27 mouse cellular contexts compared by ENCODE assay signal in genomic region chr7:131861157-131861556, GRCm38 (mm10).
DNase-seq lines count a peak whose midpoint lies in the region; ATAC-seq and TF ChIP-seq lines count a peak whose summit lies in the region.
"Had no signal": no experiment of that assay in that cellular context is flagged by ENCODE, and none has a peak within 500 bp of the region (broad histone marks: within the 10 kb centered on the region; RNA-seq: fewer than 3 reads in every experiment).

No protein-coding gene starts in this region.

- ATAC-seq in kidney, postnatal 0 days (replicated peaks; ENCODE audit: low FRiP score, low read depth): no peak
- no peak for ATAC-seq in midbrain, postnatal 0 days (ENCODE audit: low FRiP score)
- no peak for ATAC-seq in midbrain, embryonic 16.5 days
- ATAC-seq: forebrain, embryonic 13.5 days; Patski had no signal

- no peak for TF ChIP-seq EP300 in ES-Bruce4 (IDR thresholded peaks at IDR 0.05; ENCODE audit: insufficient read depth, low read depth, low read length)

- no peaks in the 10 kb centered on the region for H3K4me1 ChIP-seq in kidney, postnatal 0 days (replicated peaks; ENCODE audit: insufficient read depth, low read length)
- no peaks in the 10 kb centered on the region for H3K4me1 ChIP-seq in midbrain, postnatal 0 days (ENCODE audit: insufficient read depth, low read length)
- no peaks in the 10 kb centered on the region for H3K4me1 ChIP-seq in midbrain, embryonic 16.5 days (ENCODE audit: control insufficient read depth, insufficient read depth, low read length)
- H3K4me1 ChIP-seq in ES-Bruce4 (ENCODE audit: control insufficient read depth, insufficient read depth, low read length): no peaks in the 10 kb centered on the region
- H3K4me1 ChIP-seq: embryonic facial prominence, embryonic 10.5 days; embryonic facial prominence, embryonic 15.5 days; forebrain, embryonic 13.5 days; heart, embryonic 10.5 days; heart, embryonic 15.5 days; hindbrain, embryonic 13.5 days; limb, embryonic 12.5 days; liver, embryonic 15.5 days had no signal

- no peak overlapping the region for H3K4me3 ChIP-seq in kidney, postnatal 0 days (replicated peaks; ENCODE audit: low read depth, low read length)
- H3K4me3 ChIP-seq in midbrain, postnatal 0 days (ENCODE audit: low read depth, low read length): no peak overlapping the region
- no peak overlapping the region for H3K4me3 ChIP-seq in midbrain, embryonic 16.5 days (ENCODE audit: low read depth, low read length)
- H3K4me3 ChIP-seq in ES-Bruce4 (ENCODE audit: low read depth, low read length): no peak overlapping the region
- no peak overlapping the region for H3K4me3 ChIP-seq in gastrocnemius, adult 2 months
- H3K4me3 ChIP-seq: embryonic facial prominence, embryonic 10.5 days; embryonic facial prominence, embryonic 15.5 days; forebrain, embryonic 13.5 days; heart, embryonic 10.5 days; heart, embryonic 15.5 days; hindbrain, embryonic 13.5 days; limb, embryonic 12.5 days; liver, embryonic 15.5 days had no signal

- peak; percentile 49; the same call in 1 of the 2 replicates for TF ChIP-seq CTCF in kidney, postnatal 0 days (IDR thresholded peaks at IDR 0.05; ENCODE audit: low read depth)
- TF ChIP-seq CTCF in midbrain, postnatal 0 days (IDR thresholded peaks at IDR 0.05): peak; percentile 28; the same call in 1 of the 2 replicates
- TF ChIP-seq CTCF in ES-Bruce4 (IDR thresholded peaks at IDR 0.05; ENCODE audit: low read depth, low read length): peak; percentile 15
- TF ChIP-seq CTCF in gastrocnemius, adult 2 months (IDR thresholded peaks at IDR 0.05): no peak

- DNase-seq in kidney, postnatal 0 days (ENCODE audit: low spot score): peak; percentile 8
- DNase-seq in kidney, adult 11 months: no peak
- no peak for DNase-seq in midbrain, postnatal 0 days (ENCODE audit: low spot score)
- DNase-seq in c-Kit-positive CD71-positive TER-119-positive erythroid progenitor cells, embryonic 14.5 days (ENCODE audit: low spot score): no peak
- DNase-seq in gastrocnemius, adult 2 months: no peak
- DNase-seq: adrenal gland, postnatal 25 days; B cell, adult 2 months; cerebellum, adult 8-10 months; cerebellum, postnatal 25 days; gastrocnemius, postnatal 25 days; heart, adult 11 months; heart, postnatal 36 days; kidney, adult 2 months; kidney, postnatal 4 days; midbrain, embryonic 14.5 days had no signal

- H3K27ac ChIP-seq in kidney, postnatal 0 days: no peak overlapping the region
- H3K27ac ChIP-seq in midbrain, postnatal 0 days (ENCODE audit: low read depth, low read length): no peak overlapping the region
- no peak overlapping the region for H3K27ac ChIP-seq in midbrain, embryonic 16.5 days (ENCODE audit: low read length)
- H3K27ac ChIP-seq in ES-Bruce4 (ENCODE audit: insufficient read depth, low read length): no peak overlapping the region
- H3K27ac ChIP-seq in gastrocnemius, adult 2 months: no peak overlapping the region
- H3K27ac ChIP-seq: embryonic facial prominence, embryonic 10.5 days; embryonic facial prominence, embryonic 15.5 days; forebrain, embryonic 13.5 days; heart, embryonic 10.5 days; heart, embryonic 15.5 days; hindbrain, embryonic 13.5 days; limb, embryonic 12.5 days; liver, embryonic 15.5 days; macrophage had no signal

- H3K9me3 ChIP-seq in kidney, postnatal 0 days (replicated peaks; ENCODE audit: low read length): no peaks in the 10 kb centered on the region
- H3K9me3 ChIP-seq in midbrain, postnatal 0 days (ENCODE audit: low read length): no peaks in the 10 kb centered on the region
- H3K9me3 ChIP-seq in midbrain, embryonic 16.5 days (replicated peaks; ENCODE audit: control insufficient read depth, low read length, poor library complexity, severe bottlenecking): no peaks in the 10 kb centered on the region
- H3K9me3 ChIP-seq in ES-Bruce4 (replicated peaks; ENCODE audit: control insufficient read depth, insufficient read depth, low read length, poor library complexity, severe bottlenecking): no peaks in the 10 kb centered on the region
- H3K9me3 ChIP-seq: embryonic facial prominence, embryonic 15.5 days; forebrain, embryonic 13.5 days; heart, embryonic 10.5 days; heart, embryonic 15.5 days; liver, embryonic 15.5 days had no signal

- H3K4me2 ChIP-seq in kidney, postnatal 0 days (ENCODE audit: low read length): no peak overlapping the region
- H3K4me2 ChIP-seq in midbrain, postnatal 0 days (ENCODE audit: low read depth, low read length, poor library complexity, severe bottlenecking): no peak overlapping the region
- no peak overlapping the region for H3K4me2 ChIP-seq in midbrain, embryonic 16.5 days (ENCODE audit: low read length)
- H3K4me2 ChIP-seq: embryonic facial prominence, embryonic 15.5 days; forebrain, embryonic 13.5 days; heart, embryonic 15.5 days; hindbrain, embryonic 13.5 days; limb, embryonic 12.5 days; liver, embryonic 15.5 days had no signal

- intact Hi-C loops in gastrocnemius, adult 2 months (cut with DNase I): no loop called here

- no peaks in the 10 kb centered on the region for H3K27me3 ChIP-seq in kidney, postnatal 0 days (ENCODE audit: insufficient read depth, low read length)
- H3K27me3 ChIP-seq in midbrain, postnatal 0 days (ENCODE audit: insufficient read depth, low read length): no peaks in the 10 kb centered on the region
- peaks cover 4% of the 10 kb centered on the region; the same call in 1 of the 2 replicates for H3K27me3 ChIP-seq in midbrain, embryonic 16.5 days (ENCODE audit: control insufficient read depth, insufficient read depth, low read depth, low read length)
- no peaks in the 10 kb centered on the region for H3K27me3 ChIP-seq in ES-Bruce4 (ENCODE audit: control insufficient read depth, insufficient read depth, low read length, poor library complexity, severe bottlenecking)
- H3K27me3 ChIP-seq: embryonic facial prominence, embryonic 15.5 days; heart, embryonic 15.5 days; liver, embryonic 15.5 days; Patski had no signal

- H3K9ac ChIP-seq in kidney, postnatal 0 days (ENCODE audit: low read depth, low read length): no peak overlapping the region
- H3K9ac ChIP-seq in midbrain, postnatal 0 days (replicated peaks; ENCODE audit: low read length, poor library complexity, severe bottlenecking): no peak overlapping the region
- no peak overlapping the region for H3K9ac ChIP-seq in midbrain, embryonic 16.5 days (ENCODE audit: low read depth, low read length)
- no peak overlapping the region for H3K9ac ChIP-seq in ES-Bruce4 (ENCODE audit: low read depth, poor library complexity, severe bottlenecking)
- H3K9ac ChIP-seq: embryonic facial prominence, embryonic 15.5 days; forebrain, embryonic 13.5 days; heart, embryonic 15.5 days; hindbrain, embryonic 13.5 days; limb, embryonic 12.5 days; liver, embryonic 15.5 days had no signal

- TF ChIP-seq POLR2A in ES-Bruce4 (IDR thresholded peaks at IDR 0.05; ENCODE audit: insufficient read depth, low read length): no peak

- no peaks in the 10 kb centered on the region for H3K36me3 ChIP-seq in kidney, postnatal 0 days (ENCODE audit: insufficient read depth, low read length)
- no peaks in the 10 kb centered on the region for H3K36me3 ChIP-seq in midbrain, postnatal 0 days (ENCODE audit: insufficient read depth, low read length)
- no peaks in the 10 kb centered on the region for H3K36me3 ChIP-seq in midbrain, embryonic 16.5 days (ENCODE audit: control insufficient read depth, insufficient read depth, low read length)
- H3K36me3 ChIP-seq in ES-Bruce4 (ENCODE audit: control insufficient read depth, insufficient read depth, low read length, poor library complexity, severe bottlenecking): no peaks in the 10 kb centered on the region
- H3K36me3 ChIP-seq: embryonic facial prominence, embryonic 10.5 days; embryonic facial prominence, embryonic 15.5 days; heart, embryonic 10.5 days; heart, embryonic 15.5 days; hindbrain, embryonic 13.5 days; limb, embryonic 12.5 days; liver, embryonic 15.5 days had no signal
